Mouse (Mus musculus): ENCODE results near the gene Rps18. TPM values are rescaled to one million over a fixed set of nuclear protein-coding genes. Genes with fewer than 3 reads are reported as not detected.
"Not testable (repeated sequence)": the region's sequence is repeated elsewhere in the genome, so short reads cannot be mapped to it uniquely, and the experiment has no call there.

Gene Rps18
- total RNA-seq, 2 experiments from 2014 or later, result 791 to 792 TPM

- DNase-seq, result no peak
Measured at GRCm38 (mm10) chr17:33968927-33969326, 13.1 kb upstream of the Rps18 start.

GRCm38 (mm10) chr17:33968489-33968888, 12.7 kb upstream of the Rps18 start:
- DNase-seq, result peak; percentile 75 to 86

- peak; percentile 50 to 64 for DNase-seq
Measured at GRCm38 (mm10) chr17:33965846-33966550, 10.2 kb upstream of the Rps18 start.

- DNase-seq, result no peak
Measured at GRCm38 (mm10) chr17:33965082-33965845, 9.5 kb upstream of the Rps18 start.

- no peak for DNase-seq
Measured at GRCm38 (mm10) chr17:33962876-33963275, 7.1 kb upstream of the Rps18 start.

GRCm38 (mm10) chr17:33959948-33960347, 4.1 kb upstream of the Rps18 start:
- no peak for DNase-seq

- DNase-seq, result no peak
Measured at GRCm38 (mm10) chr17:33959135-33959534, 3.3 kb upstream of the Rps18 start.

- DNase-seq, result no peak
Measured at GRCm38 (mm10) chr17:33958451-33958850, 2.6 kb upstream of the Rps18 start.

- no peak for DNase-seq
Measured at GRCm38 (mm10) chr17:33957493-33957892, 1.7 kb upstream of the Rps18 start.

GRCm38 (mm10) chr17:33956336-33956735, 535 bp upstream of the Rps18 start:
- DNase-seq, result no peak

- peak in 1 of 2 experiments; percentile 46 for DNase-seq
Measured at GRCm38 (mm10) chr17:33954646-33955554, 901 bp downstream of the Rps18 start.

- DNase-seq, result no peak
Measured at GRCm38 (mm10) chr17:33953961-33954565, 1.7 kb downstream of the Rps18 start.

- DNase-seq, result no peak
Measured at GRCm38 (mm10) chr17:33953310-33953709, 2.5 kb downstream of the Rps18 start.

GRCm38 (mm10) chr17:33952879-33953278, 2.9 kb downstream of the Rps18 start:
- no peak for DNase-seq

- not testable (repeated sequence) for DNase-seq
Measured at GRCm38 (mm10) chr17:33952015-33952414, 3.8 kb downstream of the Rps18 start.

GRCm38 (mm10) chr17:33951021-33951946, 4.5 kb downstream of the Rps18 start, which contains the start of gene B3galt4:
B3galt4 (minus strand) TSS chr17:33951488.
- peak; percentile 86 to 90 for DNase-seq

- no peak for DNase-seq
Measured at GRCm38 (mm10) chr17:33950131-33950625, 5.6 kb downstream of the Rps18 start.

GRCm38 (mm10) chr17:33948905-33949537, 6.8 kb downstream of the Rps18 start:
- DNase-seq, result peak; percentile 57 to 65

- DNase-seq, result no peak
Measured at GRCm38 (mm10) chr17:33948090-33948904, 7.5 kb downstream of the Rps18 start.
